Mouse (Mus musculus) NIH3T3 (cell line): Measurements from ENCODE around the gene Psmb8.

ENCODE experiments used
- DNase-seq: peaks from one replicate; pipeline ENCODE4 v3.0.0-alpha.2; 2012; ENCODE audit warnings: low read depth

Psmb8 gene

DNA sequence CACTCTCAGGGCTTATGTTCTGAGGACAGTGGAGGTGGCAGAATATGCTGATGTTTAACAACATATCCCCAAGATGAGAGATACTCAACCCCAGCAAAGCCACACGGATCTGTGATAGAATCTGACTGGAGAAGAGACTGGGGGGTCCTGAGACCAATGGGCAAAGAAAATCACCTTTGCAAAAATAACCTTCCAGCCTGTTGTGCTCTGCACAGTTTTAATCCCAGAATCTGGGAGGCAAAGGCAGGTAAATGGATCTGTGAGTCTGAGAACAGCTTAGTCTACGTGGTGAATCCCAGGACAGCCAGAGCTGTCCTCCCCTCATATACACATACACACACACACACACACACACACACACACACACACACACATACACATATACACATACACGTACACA lies 51.8 kb downstream of the Psmb8 start:
- DNase-seq = no peak

DNA sequence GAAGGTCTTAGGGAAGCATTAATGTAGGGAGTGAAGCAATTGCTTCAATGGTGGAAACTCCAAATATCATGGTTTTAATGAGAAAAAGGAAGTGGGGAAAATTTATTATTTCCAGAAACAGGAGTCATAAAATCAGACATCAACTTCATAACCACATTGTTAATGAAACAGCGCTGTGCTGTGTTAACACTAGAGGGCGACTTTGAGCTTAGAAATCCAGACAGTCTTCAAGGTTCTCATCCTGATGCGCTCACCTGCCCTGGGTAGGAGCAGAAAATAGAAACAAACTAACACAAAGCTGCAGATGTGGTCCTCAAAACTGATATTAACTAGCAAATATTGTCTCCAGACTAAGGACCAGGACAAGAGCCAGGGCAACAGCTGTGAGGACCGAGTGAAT lies 52.4 kb downstream of the Psmb8 start:
- DNase-seq = peak; percentile 69
